Mouse (Mus musculus) neural tube, embryonic 11.5 days (tissue): Measurements from ENCODE around the gene Npas3. TPM values are rescaled to one million over a fixed set of nuclear protein-coding genes. Genes with fewer than 3 reads are reported as not detected.

Experiments used
- ATAC-seq: fragments of 200-750 bp; cut with Nextera tagmentation; 2 replicates; pipeline ENCODE4 v1.8.0; 2017; ENCODE audit warnings: moderate number of reproducible peaks, mild to moderate bottlenecking, moderate TSS enrichment, moderate library complexity; ENCODE audit not compliant: insufficient read depth, low FRiP score, low TSS enrichment
- DNase-seq: peaks from one replicate; pipeline ENCODE4 v3.0.0-alpha.2; 2015; ENCODE audit warnings: low spot score
- H3K27ac ChIP-seq: fragments of 300-500 bp; sonication (generic); 2 replicates; pipeline ENCODE4 v1.5.1; 2014; ENCODE audit warnings: low read depth, mild to moderate bottlenecking, low read length
- H3K27me3 ChIP-seq: fragments of 300-500 bp; sonication (generic); 2 replicates; pipeline ENCODE4 v1.6.1; 2014; ENCODE audit warnings: mild to moderate bottlenecking, low read length, mixed read lengths; ENCODE audit not compliant: control insufficient read depth, insufficient read depth
- H3K36me3 ChIP-seq: fragments of 300-500 bp; sonication (generic); 2 replicates; pipeline ENCODE4 v1.6.1; 2014; ENCODE audit warnings: mild to moderate bottlenecking, low read length, moderate library complexity, mixed read lengths; ENCODE audit not compliant: control insufficient read depth, insufficient read depth
- H3K4me1 ChIP-seq: fragments of 300-500 bp; sonication (generic); 2 replicates; pipeline ENCODE4 v1.6.1; 2014; ENCODE audit warnings: low read length, mixed read lengths; ENCODE audit not compliant: control insufficient read depth, insufficient read depth
- H3K4me2 ChIP-seq: fragments of 300-500 bp; sonication (generic); 2 replicates; pipeline ENCODE4 v1.6.1; 2014; ENCODE audit warnings: low read depth, mild to moderate bottlenecking, moderate library complexity
- H3K4me3 ChIP-seq: fragments of 300-500 bp; sonication (generic); 2 replicates; pipeline ENCODE4 v1.5.1; 2014; ENCODE audit warnings: low read depth, low read length
- H3K9ac ChIP-seq: fragments of 300-500 bp; sonication (generic); 2 replicates; pipeline ENCODE4 v1.6.1; 2014; ENCODE audit warnings: mild to moderate bottlenecking, low read length
- H3K9me3 ChIP-seq: fragments of 300-500 bp; sonication (generic); 2 replicates; pipeline ENCODE4 v1.6.1; 2016; ENCODE audit warnings: low read length; ENCODE audit not compliant: control insufficient read depth
- WGBS: fragments of 180-500 bp; shearing (Covaris S2); extraction: QIAGEN DNeasy Blood & Tissue Kit; methylation state at CpG from one replicate; pipeline ENCODE4 v1.1.7; 2014; 5-methylcytosine and 5-hydroxymethylcytosine counted together
- polyA plus RNA-seq: library from polyadenylated mRNA; unstranded; fragments of >200 nt; fragmentation: Nextera tagmentation; extraction: Ambion mirVana; gene quantifications from 2 replicates; pipeline ENCODE4 v1.2.1, GENCODE M21; 2014

The Npas3 gene
- polyA plus RNA-seq, 1 experiment from 2014 or later: 18.0 TPM

GRCm38 (mm10) chr12:53962004-53962403 lies 713.5 kb downstream of the Npas3 start:
- Histone ChIP-seq H3K27me3 (no peaks in the 10 kb centered on the region), H3K4me1 (0 out of 2 replicates have a peak, but pooled peaks cover 6% of the 10 kb centered on the region), H3K4me2 (no peak overlapping the region), H3K9ac (no peak overlapping the region), H3K36me3 (no peaks in the 10 kb centered on the region), H3K27ac (no peak overlapping the region), H3K9me3 (no peaks in the 10 kb centered on the region), H3K4me3 (no peak overlapping the region)
- WGBS: 46% methylated on average over 7 of the region's 7 CpGs
- no peak for ATAC-seq
- DNase-seq: no peak

- Histone ChIP-seq H3K9me3 (no peaks in the 10 kb centered on the region), H3K4me2 (no peak overlapping the region), H3K9ac (no peak overlapping the region), H3K36me3 (no peaks in the 10 kb centered on the region), H3K27me3 (no peaks in the 10 kb centered on the region), H3K27ac (no peak overlapping the region), H3K4me3 (no peak overlapping the region), H3K4me1 (0 out of 2 replicates have a peak, but pooled peaks cover 6% of the 10 kb centered on the region)
- 89% methylated on average over 5 of the region's 5 CpGs for WGBS
- no peak for ATAC-seq
- DNase-seq: no peak
Observed at GRCm38 (mm10) chr12:53963534-53963933, 715.1 kb downstream of the Npas3 start.

GRCm38 (mm10) chr12:53969378-53970174 lies 721.1 kb downstream of the Npas3 start:
- H3K9me3 ChIP-seq: no peaks in the 10 kb centered on the region
- no peaks in the 10 kb centered on the region for H3K27me3 ChIP-seq
- H3K36me3 ChIP-seq: no peaks in the 10 kb centered on the region
- H3K4me3 ChIP-seq: no peak overlapping the region
- H3K9ac ChIP-seq: no peak overlapping the region
- ATAC-seq: no peak
- no peak overlapping the region for H3K27ac ChIP-seq
- no peaks in the 10 kb centered on the region for H3K4me1 ChIP-seq
- WGBS: 74% methylated on average over 10 of the region's 10 CpGs
- H3K4me2 ChIP-seq: no peak overlapping the region
- DNase-seq: no peak

- DNase-seq (no peak), ATAC-seq (no peak)
- Histone ChIP-seq H3K27me3 (no peaks in the 10 kb centered on the region), H3K27ac (no peak overlapping the region), H3K4me3 (no peak overlapping the region), H3K9me3 (no peaks in the 10 kb centered on the region), H3K4me1 (no peaks in the 10 kb centered on the region), H3K36me3 (no peaks in the 10 kb centered on the region), H3K9ac (no peak overlapping the region), H3K4me2 (no peak overlapping the region)
- WGBS: 91% methylated on average over 7 of the region's 7 CpGs
Observed at GRCm38 (mm10) chr12:53970721-53971120, 722.2 kb downstream of the Npas3 start.

- Histone ChIP-seq H3K4me2 (no peak overlapping the region), H3K27me3 (no peaks in the 10 kb centered on the region), H3K36me3 (no peaks in the 10 kb centered on the region), H3K9ac (no peak overlapping the region), H3K27ac (no peak overlapping the region), H3K4me3 (no peak overlapping the region), H3K9me3 (no peaks in the 10 kb centered on the region), H3K4me1 (peaks cover 4% of the 10 kb centered on the region)
- WGBS: 83% methylated on average over 6 of the region's 6 CpGs
- no peak for ATAC-seq
- DNase-seq: no peak
Observed at GRCm38 (mm10) chr12:53973414-53973813, 724.9 kb downstream of the Npas3 start.

- no peak overlapping the region for H3K27ac ChIP-seq
- no peak overlapping the region for H3K4me3 ChIP-seq
- H3K27me3 ChIP-seq: no peaks in the 10 kb centered on the region
- DNase-seq (no peak), ATAC-seq (peak; percentile 67)
- no peaks in the 10 kb centered on the region for H3K9me3 ChIP-seq
- no peak overlapping the region for H3K4me2 ChIP-seq
- H3K36me3 ChIP-seq: no peaks in the 10 kb centered on the region
- H3K4me1 ChIP-seq: peaks cover 6% of the 10 kb centered on the region
- WGBS: 45% methylated on average over 9 of the region's 9 CpGs
- H3K9ac ChIP-seq: no peak overlapping the region
Observed at GRCm38 (mm10) chr12:53981575-53982507, 733.4 kb downstream of the Npas3 start.

- 78% methylated on average over 7 of the region's 7 CpGs for WGBS
- Histone ChIP-seq H3K9me3 (no peaks in the 10 kb centered on the region), H3K27ac (no peak overlapping the region), H3K4me1 (peaks cover 12% of the 10 kb centered on the region), H3K9ac (no peak overlapping the region), H3K4me2 (no peak overlapping the region), H3K4me3 (no peak overlapping the region), H3K36me3 (no peaks in the 10 kb centered on the region), H3K27me3 (no peaks in the 10 kb centered on the region)
- DNase-seq (no peak), ATAC-seq (no peak)
Observed at GRCm38 (mm10) chr12:53983946-53984345, 735.5 kb downstream of the Npas3 start.

GRCm38 (mm10) chr12:53985851-53986842 lies 737.7 kb downstream of the Npas3 start:
- no peak for ATAC-seq
- H3K9ac ChIP-seq: no peak overlapping the region
- DNase-seq: no peak
- H3K4me3 ChIP-seq: no peak overlapping the region
- WGBS: 83% methylated on average over 14 of the region's 14 CpGs
- no peaks in the 10 kb centered on the region for H3K27me3 ChIP-seq
- no peak overlapping the region for H3K27ac ChIP-seq
- H3K36me3 ChIP-seq: no peaks in the 10 kb centered on the region
- H3K4me1 ChIP-seq: peaks cover 13% of the 10 kb centered on the region
- no peak overlapping the region for H3K4me2 ChIP-seq
- no peaks in the 10 kb centered on the region for H3K9me3 ChIP-seq
